Mouse (Mus musculus): ENCODE measurements around the gene Plekha8. TPM values are rescaled to one million over a fixed set of nuclear protein-coding genes. Genes with fewer than 3 reads are reported as not detected.

Plekha8 gene
- polyA plus RNA-seq, 1 experiment from 2014 or later = 16.8 TPM

GRCm38 (mm10) chr6:54606241-54606640 lies 11.3 kb downstream of the Plekha8 start:
- DNase-seq (ENCODE audit: low spot score) (no peak), ATAC-seq (ENCODE audit: low FRiP score) (no peak)
- Histone ChIP-seq H3K4me1 (replicated peaks; ENCODE audit: control insufficient read depth, insufficient read depth, low read length) (no peaks in the 10 kb centered on the region), H3K4me3 (ENCODE audit: low read depth, low read length) (no peak overlapping the region), H3K36me3 (ENCODE audit: control insufficient read depth, insufficient read depth, low read length) (no peaks in the 10 kb centered on the region), H3K27ac (ENCODE audit: low read depth, low read length) (no peak overlapping the region), H3K9ac (ENCODE audit: low read depth, low read length) (no peak overlapping the region), H3K4me2 (replicated peaks; ENCODE audit: low read depth, low read length) (no peak overlapping the region), H3K9me3 (ENCODE audit: control insufficient read depth, low read length) (no peaks in the 10 kb centered on the region), H3K27me3 (ENCODE audit: control insufficient read depth, insufficient read depth, low read length) (no peaks in the 10 kb centered on the region)
- WGBS = 62% methylated on average over 4 of the region's 4 CpGs

DNA sequence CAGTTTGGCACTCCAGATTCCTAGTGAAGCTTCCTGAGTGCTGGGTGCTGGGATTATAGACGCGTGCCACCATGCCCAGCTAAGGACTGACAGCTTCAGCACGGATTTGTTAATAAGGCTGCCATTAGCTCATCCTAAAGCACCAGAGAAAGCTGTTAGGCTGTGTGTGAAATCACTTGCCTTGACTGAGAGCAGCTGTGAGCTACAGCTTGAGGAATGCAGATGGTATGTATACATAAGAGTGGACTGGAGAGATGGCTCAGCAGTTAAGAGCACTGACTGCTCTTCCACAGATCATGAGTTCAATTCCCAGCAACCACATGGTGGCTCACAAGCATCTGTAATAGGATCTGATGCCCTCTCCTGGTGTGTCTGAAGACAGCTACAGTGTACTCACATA lies 22.5 kb downstream of the Plekha8 start:
- H3K4me2 ChIP-seq (replicated peaks; ENCODE audit: low read depth, low read length) = no peak overlapping the region
- H3K27ac ChIP-seq (ENCODE audit: low read depth, low read length) = no peak overlapping the region
- WGBS = 84% methylated on average over 3 of the region's 3 CpGs
- ATAC-seq (ENCODE audit: low FRiP score) (no peak), DNase-seq (ENCODE audit: low spot score) (no peak)
- H3K36me3 ChIP-seq (ENCODE audit: control insufficient read depth, insufficient read depth, low read length) = no peaks in the 10 kb centered on the region
- H3K27me3 ChIP-seq (ENCODE audit: control insufficient read depth, insufficient read depth, low read length) = no peaks in the 10 kb centered on the region
- H3K4me3 ChIP-seq (ENCODE audit: low read depth, low read length) = no peak overlapping the region
- no peak overlapping the region for H3K9ac ChIP-seq (ENCODE audit: low read depth, low read length)
- no peaks in the 10 kb centered on the region for H3K9me3 ChIP-seq (ENCODE audit: control insufficient read depth, low read length)
- H3K4me1 ChIP-seq (replicated peaks; ENCODE audit: control insufficient read depth, insufficient read depth, low read length) = no peaks in the 10 kb centered on the region

GRCm38 (mm10) chr6:54619530-54619929 lies 24.6 kb downstream of the Plekha8 start:
- no peak overlapping the region for H3K4me3 ChIP-seq (ENCODE audit: low read depth, low read length)
- no peak overlapping the region for H3K4me2 ChIP-seq (replicated peaks; ENCODE audit: low read depth, low read length)
- H3K9me3 ChIP-seq (ENCODE audit: control insufficient read depth, low read length) = no peaks in the 10 kb centered on the region
- no peak for ATAC-seq (ENCODE audit: low FRiP score)
- H3K36me3 ChIP-seq (ENCODE audit: control insufficient read depth, insufficient read depth, low read length) = no peaks in the 10 kb centered on the region
- no peaks in the 10 kb centered on the region for H3K27me3 ChIP-seq (ENCODE audit: control insufficient read depth, insufficient read depth, low read length)
- no peak overlapping the region for H3K9ac ChIP-seq (ENCODE audit: low read depth, low read length)
- H3K4me1 ChIP-seq (replicated peaks; ENCODE audit: control insufficient read depth, insufficient read depth, low read length) = no peaks in the 10 kb centered on the region
- H3K27ac ChIP-seq (ENCODE audit: low read depth, low read length) = no peak overlapping the region
- 93% methylated on average over 7 of the region's 7 CpGs for WGBS
- no peak for DNase-seq (ENCODE audit: low spot score)

DNA sequence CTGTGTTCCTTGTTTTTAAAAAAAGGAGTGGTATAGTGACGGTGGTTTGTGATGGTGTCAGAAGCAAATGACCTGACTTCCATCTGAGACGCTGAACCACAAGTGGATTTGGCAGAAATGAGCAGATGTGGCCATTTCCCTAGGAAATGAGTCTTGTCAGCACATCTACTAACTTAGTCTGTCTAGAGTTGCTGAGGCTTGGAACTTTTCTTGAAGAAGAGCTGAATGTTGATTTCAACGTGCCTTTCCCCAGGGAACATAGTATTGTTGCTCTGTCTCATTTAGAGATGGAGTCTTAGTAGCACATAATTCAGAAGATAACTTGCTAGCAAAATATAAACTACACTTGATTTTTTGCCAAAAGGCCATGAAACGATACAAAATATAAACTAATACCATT lies 25.4 kb downstream of the Plekha8 start:
- H3K36me3 ChIP-seq (ENCODE audit: control insufficient read depth, insufficient read depth, low read length) = no peaks in the 10 kb centered on the region
- H3K4me2 ChIP-seq (replicated peaks; ENCODE audit: low read depth, low read length) = no peak overlapping the region
- ATAC-seq (ENCODE audit: low FRiP score) (no peak), DNase-seq (ENCODE audit: low spot score) (no peak)
- no peak overlapping the region for H3K27ac ChIP-seq (ENCODE audit: low read depth, low read length)
- H3K27me3 ChIP-seq (ENCODE audit: control insufficient read depth, insufficient read depth, low read length) = no peaks in the 10 kb centered on the region
- no peaks in the 10 kb centered on the region for H3K9me3 ChIP-seq (ENCODE audit: control insufficient read depth, low read length)
- no peak overlapping the region for H3K9ac ChIP-seq (ENCODE audit: low read depth, low read length)
- H3K4me1 ChIP-seq (replicated peaks; ENCODE audit: control insufficient read depth, insufficient read depth, low read length) = no peaks in the 10 kb centered on the region
- H3K4me3 ChIP-seq (ENCODE audit: low read depth, low read length) = no peak overlapping the region
- 79% methylated on average over 4 of the region's 4 CpGs for WGBS

DNA sequence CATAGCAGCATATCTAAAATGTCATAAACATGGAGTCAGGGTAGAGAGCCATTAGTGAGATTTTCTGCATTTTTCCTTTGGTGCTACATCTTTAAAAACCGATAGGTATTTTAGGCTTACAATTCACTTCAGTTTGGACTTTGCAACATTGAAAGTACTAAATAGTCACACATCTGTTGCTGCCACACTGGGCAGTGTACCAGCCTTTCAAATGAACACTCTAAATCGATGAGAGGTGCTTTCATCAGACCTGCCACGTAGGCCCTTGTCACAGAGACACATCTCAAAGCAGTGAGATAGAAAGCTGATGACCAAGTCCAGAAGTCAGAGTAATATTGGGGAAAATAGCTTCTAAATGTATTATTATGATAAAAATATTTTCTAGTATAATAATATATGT lies 33.5 kb downstream of the Plekha8 start:
- no peak overlapping the region for H3K27ac ChIP-seq (ENCODE audit: low read depth, low read length)
- DNase-seq (ENCODE audit: low spot score) = no peak
- H3K9me3 ChIP-seq (ENCODE audit: control insufficient read depth, low read length) = no peaks in the 10 kb centered on the region
- H3K27me3 ChIP-seq (ENCODE audit: control insufficient read depth, insufficient read depth, low read length) = no peaks in the 10 kb centered on the region
- H3K4me2 ChIP-seq (replicated peaks; ENCODE audit: low read depth, low read length) = no peak overlapping the region
- no peak overlapping the region for H3K4me3 ChIP-seq (ENCODE audit: low read depth, low read length)
- no peaks in the 10 kb centered on the region for H3K36me3 ChIP-seq (ENCODE audit: control insufficient read depth, insufficient read depth, low read length)
- H3K9ac ChIP-seq (ENCODE audit: low read depth, low read length) = no peak overlapping the region
- no peaks in the 10 kb centered on the region for H3K4me1 ChIP-seq (replicated peaks; ENCODE audit: control insufficient read depth, insufficient read depth, low read length)
- ATAC-seq (ENCODE audit: low FRiP score) = no peak
- 93% methylated on average over 3 of the region's 3 CpGs for WGBS

GRCm38 (mm10) chr6:54629734-54630133 lies 34.8 kb downstream of the Plekha8 start:
- Histone ChIP-seq H3K36me3 (ENCODE audit: control insufficient read depth, insufficient read depth, low read length) (no peaks in the 10 kb centered on the region), H3K4me3 (ENCODE audit: low read depth, low read length) (no peak overlapping the region)
- no peak for DNase-seq (ENCODE audit: low spot score)

GRCm38 (mm10) chr6:54631462-54631861 lies 36.6 kb downstream of the Plekha8 start:
- ATAC-seq (ENCODE audit: low FRiP score) (no peak), DNase-seq (ENCODE audit: low spot score) (no peak)
- Histone ChIP-seq H3K36me3 (ENCODE audit: control insufficient read depth, insufficient read depth, low read length) (no peaks in the 10 kb centered on the region), H3K9ac (ENCODE audit: low read depth, low read length) (no peak overlapping the region), H3K27ac (ENCODE audit: low read depth, low read length) (no peak overlapping the region), H3K4me3 (ENCODE audit: low read depth, low read length) (no peak overlapping the region), H3K27me3 (ENCODE audit: control insufficient read depth, insufficient read depth, low read length) (no peaks in the 10 kb centered on the region), H3K4me2 (replicated peaks; ENCODE audit: low read depth, low read length) (no peak overlapping the region), H3K9me3 (ENCODE audit: control insufficient read depth, low read length) (no peaks in the 10 kb centered on the region), H3K4me1 (replicated peaks; ENCODE audit: control insufficient read depth, insufficient read depth, low read length) (no peaks in the 10 kb centered on the region)
- WGBS = 50% methylated on average over 3 of the region's 3 CpGs

More at GRCm38 (mm10) chr6:54629734-54630133, 34.8 kb downstream of the Plekha8 start:
- no peak overlapping the region for H3K27ac ChIP-seq (ENCODE audit: low read depth, low read length)
- H3K27me3 ChIP-seq (ENCODE audit: control insufficient read depth, insufficient read depth, low read length) = no peaks in the 10 kb centered on the region
- no peak for ATAC-seq (ENCODE audit: low FRiP score)
- H3K9ac ChIP-seq (ENCODE audit: low read depth, low read length) = no peak overlapping the region
- no peaks in the 10 kb centered on the region for H3K4me1 ChIP-seq (replicated peaks; ENCODE audit: control insufficient read depth, insufficient read depth, low read length)
- WGBS = 39% methylated on average over 7 of the region's 7 CpGs
- H3K4me2 ChIP-seq (replicated peaks; ENCODE audit: low read depth, low read length) = no peak overlapping the region
- H3K9me3 ChIP-seq (ENCODE audit: control insufficient read depth, low read length) = no peaks in the 10 kb centered on the region

GRCm38 (mm10) chr6:54639877-54640276 lies 45.0 kb downstream of the Plekha8 start:
- 91% methylated on average over 3 of the region's 3 CpGs for WGBS
- no peaks in the 10 kb centered on the region for H3K27me3 ChIP-seq (ENCODE audit: control insufficient read depth, insufficient read depth, low read length)
- no peak overlapping the region for H3K4me3 ChIP-seq (ENCODE audit: low read depth, low read length)
- ATAC-seq (ENCODE audit: low FRiP score) (no peak), DNase-seq (ENCODE audit: low spot score) (no peak)
- H3K36me3 ChIP-seq (ENCODE audit: control insufficient read depth, insufficient read depth, low read length) = no peaks in the 10 kb centered on the region
- no peak overlapping the region for H3K27ac ChIP-seq (ENCODE audit: low read depth, low read length)
- no peak overlapping the region for H3K4me2 ChIP-seq (replicated peaks; ENCODE audit: low read depth, low read length)
- H3K4me1 ChIP-seq (replicated peaks; ENCODE audit: control insufficient read depth, insufficient read depth, low read length) = no peaks in the 10 kb centered on the region
- no peak overlapping the region for H3K9ac ChIP-seq (ENCODE audit: low read depth, low read length)
- H3K9me3 ChIP-seq (ENCODE audit: control insufficient read depth, low read length) = no peaks in the 10 kb centered on the region

- no peak for DNase-seq (ENCODE audit: low spot score)
- no peaks in the 10 kb centered on the region for H3K4me1 ChIP-seq (replicated peaks; ENCODE audit: control insufficient read depth, insufficient read depth, low read length)
- no peak overlapping the region for H3K4me3 ChIP-seq (ENCODE audit: low read depth, low read length)
- no peak for ATAC-seq (ENCODE audit: low FRiP score)
- H3K27me3 ChIP-seq (ENCODE audit: control insufficient read depth, insufficient read depth, low read length) = no peaks in the 10 kb centered on the region
- no peak overlapping the region for H3K27ac ChIP-seq (ENCODE audit: low read depth, low read length)
- H3K9ac ChIP-seq (ENCODE audit: low read depth, low read length) = no peak overlapping the region
- H3K9me3 ChIP-seq (ENCODE audit: control insufficient read depth, low read length) = no peaks in the 10 kb centered on the region
- no peaks in the 10 kb centered on the region for H3K36me3 ChIP-seq (ENCODE audit: control insufficient read depth, insufficient read depth, low read length)
- H3K4me2 ChIP-seq (replicated peaks; ENCODE audit: low read depth, low read length) = no peak overlapping the region
- 84% methylated on average over 2 of the region's 2 CpGs for WGBS
These were observed 47.0 kb downstream of the Plekha8 start for GRCm38 (mm10) chr6:54641953-54642352.

Data from hindbrain, embryonic 11.5 days (tissue).